Mouse (Mus musculus): ENCODE data around the gene Anapc13. TPM values are rescaled to one million over a fixed set of nuclear protein-coding genes. Genes with fewer than 3 reads are reported as not detected.

The Anapc13 gene
- polyA plus RNA-seq, 2 experiments from 2014 or later: 87.9 to 116 TPM

Other genes starting within 250 kb of the Anapc13 start
- under 1 TPM in 1 of 2 experiments, not detected in 1; 0.09 TPM for gene Ky, start 120.5 kb upstream of the Anapc13 start, polyA plus RNA-seq (2017; shearing (Covaris generic))
- gene Cep63, start 238 bp downstream of the Anapc13 start, polyA plus RNA-seq (2017; shearing (Covaris generic)): 10 to 100 TPM; 39.7 to 45.2 TPM
- not detected for gene Amotl2, start 90.4 kb downstream of the Anapc13 start, polyA plus RNA-seq (2017; shearing (Covaris generic))
- gene Ryk, start 208.6 kb downstream of the Anapc13 start, polyA plus RNA-seq (2017; shearing (Covaris generic)): 1 to 10 TPM in 1 of 2 experiments, under 1 TPM in 1; 0.95 to 1.2 TPM